Mouse (Mus musculus): ENCODE results near the gene Ipcef1. TPM values are rescaled to one million over a fixed set of nuclear protein-coding genes. Genes with fewer than 3 reads are reported as not detected.

The Ipcef1 gene
- 10 to 100 TPM in 1 of 26 experiments, 1 to 10 TPM in 13, under 1 TPM in 7, not detected in 5; 0.15 to 11.3 (median 1.6) TPM for total RNA-seq (2018; cell fraction: chromatin; rRNA removed)
- total RNA-seq (2018; cell fraction: cytosol; rRNA removed): 1 to 10 TPM in 10 of 26 experiments, under 1 TPM in 16; 0.05 to 2.5 (median 0.78) TPM
- 1 to 10 TPM in 13 of 26 experiments, under 1 TPM in 10, not detected in 3; 0.30 to 3.4 (median 1.1) TPM for total RNA-seq (2018; cell fraction: nucleus; rRNA removed)
- 0.06 to 0.33 TPM (median 0.14 TPM) in 3 replicates for polyA plus RNA-seq (2018)

DNA sequence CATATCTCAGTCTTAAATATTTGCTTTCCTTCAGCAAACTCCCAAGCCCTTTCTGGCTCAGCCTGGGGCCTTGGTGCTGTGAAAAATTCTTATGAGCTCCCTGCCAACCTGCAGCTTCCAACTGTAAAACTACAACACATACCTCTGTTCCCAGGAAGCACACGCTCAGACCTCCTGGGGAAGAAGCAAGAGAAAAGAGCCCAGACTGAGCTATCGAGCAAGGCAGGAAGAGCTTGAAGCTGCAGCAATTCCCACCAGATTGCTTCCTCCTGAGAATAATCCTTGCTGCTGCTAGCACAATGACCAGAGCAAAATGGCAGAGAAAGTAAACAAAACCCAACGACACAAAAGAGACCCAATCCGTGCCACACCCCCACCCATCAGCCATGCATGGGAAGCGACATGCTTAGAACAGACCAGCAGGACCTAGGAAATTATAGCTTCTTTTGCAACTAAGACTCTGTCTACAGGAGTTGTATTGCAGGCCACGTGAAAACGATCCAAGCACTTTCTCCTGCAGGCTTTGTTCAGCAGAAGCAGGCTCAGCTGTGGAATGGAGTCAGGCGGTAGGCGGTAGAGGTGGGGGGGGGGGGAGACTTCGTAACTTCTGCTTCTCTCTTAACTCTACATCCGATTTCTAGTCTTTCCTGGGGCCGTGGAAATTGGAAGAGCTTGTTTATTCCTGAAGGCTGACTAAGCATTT, at the start of gene Ipcef1:
Ipcef1 (minus strand) TSS at position 164 of the 703 bp plus-strand sequence.
- Histone ChIP-seq H3K79me2 (ENCODE audit: inconsistent target) (no peaks in the 10 kb centered on the region), H3K36me3 (ENCODE audit: inconsistent target) (no peaks in the 10 kb centered on the region), H3K4me3 (ENCODE audit: inconsistent target) (no peak within 1 kb of the TSS), H3K27ac (no peak within 1 kb of the TSS)
- WGBS (ENCODE audit: missing documents): 27% methylated on average over 11 of the region's 12 CpGs

DNA sequence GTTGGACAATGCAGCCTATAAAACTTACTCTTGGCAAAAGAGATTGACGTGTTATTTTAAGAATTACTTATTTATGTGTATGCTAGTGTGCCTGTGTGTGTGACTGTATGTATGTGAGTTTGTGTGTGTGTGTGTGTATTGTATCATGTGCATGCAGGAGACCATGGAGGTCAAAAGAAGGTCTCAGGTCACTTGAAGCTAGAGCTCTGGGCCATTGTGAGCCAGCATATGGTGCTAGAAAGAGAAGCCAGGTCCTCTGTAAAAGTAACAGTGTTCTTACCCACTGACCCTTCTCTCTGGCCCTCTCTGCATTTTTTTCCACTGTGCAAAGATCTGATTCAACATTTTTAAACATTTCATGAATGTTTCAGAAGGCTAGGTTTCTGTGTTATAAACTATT, 25.7 kb upstream of the Ipcef1 start:
- H3K79me2 ChIP-seq (ENCODE audit: inconsistent target): no peaks in the 10 kb centered on the region
- no peaks in the 10 kb centered on the region for H3K36me3 ChIP-seq (ENCODE audit: inconsistent target)
- no peak overlapping the region for H3K27ac ChIP-seq
- WGBS (ENCODE audit: missing documents): 100% methylated on average over 1 of the region's 1 CpGs
- no peak overlapping the region for H3K4me3 ChIP-seq (ENCODE audit: inconsistent target)

DNA sequence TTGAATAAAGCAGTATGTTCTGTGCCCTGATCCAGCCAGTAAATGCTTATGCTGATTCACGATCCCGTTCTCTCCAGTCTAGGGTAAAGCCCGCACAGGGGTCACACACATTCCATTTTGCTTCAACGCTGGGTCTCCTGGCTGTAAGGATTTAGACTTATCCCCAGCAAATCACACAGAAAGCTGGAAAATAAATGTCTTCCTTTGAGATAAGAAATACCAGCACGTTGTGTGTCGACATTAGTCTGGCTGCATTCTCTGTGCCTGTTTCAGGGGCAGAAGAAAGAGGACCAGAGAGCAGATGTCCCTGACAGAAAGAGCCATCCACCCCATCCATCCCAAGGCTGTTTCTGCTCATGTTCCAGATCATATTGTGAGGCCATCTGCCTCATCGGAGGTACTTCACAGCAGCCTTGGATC, 25.1 kb upstream of the Ipcef1 start:
- no peak overlapping the region for H3K27ac ChIP-seq
- 95% methylated on average over 7 of the region's 7 CpGs for WGBS (ENCODE audit: missing documents)
- no peaks in the 10 kb centered on the region for H3K36me3 ChIP-seq (ENCODE audit: inconsistent target)
- H3K4me3 ChIP-seq (ENCODE audit: inconsistent target): no peak overlapping the region
- no peaks in the 10 kb centered on the region for H3K79me2 ChIP-seq (ENCODE audit: inconsistent target)

DNA sequence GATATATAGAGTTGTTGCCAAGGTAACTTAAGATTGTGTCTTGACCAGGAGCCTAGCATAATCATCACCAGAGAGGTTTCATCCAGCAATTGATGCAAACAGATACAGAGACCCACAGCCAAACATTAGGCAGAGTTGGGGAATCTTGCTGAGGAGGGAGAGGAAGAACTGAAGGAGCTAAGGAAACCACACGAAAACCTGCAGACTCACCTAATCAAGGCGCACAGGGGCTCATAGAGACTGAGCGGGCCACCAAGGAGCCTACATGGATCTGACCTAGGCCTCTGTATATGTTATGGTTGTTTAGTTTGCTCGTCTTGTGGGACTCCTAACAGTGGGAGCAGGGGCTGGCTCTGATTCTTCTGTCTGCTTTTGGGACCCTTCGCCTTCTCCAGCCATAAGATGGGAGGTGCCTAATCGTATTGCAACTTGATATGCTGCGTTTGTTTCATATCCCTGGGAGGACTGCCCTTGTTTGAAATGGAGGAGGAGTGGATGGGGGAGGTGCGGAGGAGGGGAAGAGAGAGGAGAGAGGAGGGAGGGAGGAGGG, 24.5 kb upstream of the Ipcef1 start:
- WGBS (ENCODE audit: missing documents): 75% methylated on average over 7 of the region's 8 CpGs
- no peak overlapping the region for H3K4me3 ChIP-seq (ENCODE audit: inconsistent target)
- no peaks in the 10 kb centered on the region for H3K79me2 ChIP-seq (ENCODE audit: inconsistent target)
- no peak overlapping the region for H3K27ac ChIP-seq
- no peaks in the 10 kb centered on the region for H3K36me3 ChIP-seq (ENCODE audit: inconsistent target)

DNA sequence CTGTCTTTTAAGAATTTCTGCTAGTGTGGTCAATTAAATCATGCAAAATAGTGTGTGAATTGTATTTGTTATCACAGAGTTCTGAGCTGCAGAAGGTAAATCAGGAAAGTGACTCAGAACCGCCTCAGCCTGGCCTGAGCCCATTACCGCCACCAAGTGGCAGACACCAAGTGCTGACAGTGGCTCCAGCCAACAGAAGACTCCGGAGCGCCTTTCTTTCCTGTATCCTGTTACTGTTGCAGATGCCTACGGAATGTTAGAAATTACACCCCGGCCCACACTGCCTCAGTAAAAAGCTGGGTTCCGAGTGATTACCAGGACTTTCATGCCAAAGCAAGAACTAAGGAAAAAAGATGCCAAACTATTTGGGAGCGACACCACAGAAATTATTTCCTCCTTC, 23.9 kb upstream of the Ipcef1 start:
- Histone ChIP-seq H3K27ac (no peak overlapping the region), H3K4me3 (ENCODE audit: inconsistent target) (no peak overlapping the region), H3K79me2 (ENCODE audit: inconsistent target) (no peaks in the 10 kb centered on the region), H3K36me3 (ENCODE audit: inconsistent target) (no peaks in the 10 kb centered on the region)
- WGBS (ENCODE audit: missing documents): 8% methylated on average over 8 of the region's 8 CpGs

DNA sequence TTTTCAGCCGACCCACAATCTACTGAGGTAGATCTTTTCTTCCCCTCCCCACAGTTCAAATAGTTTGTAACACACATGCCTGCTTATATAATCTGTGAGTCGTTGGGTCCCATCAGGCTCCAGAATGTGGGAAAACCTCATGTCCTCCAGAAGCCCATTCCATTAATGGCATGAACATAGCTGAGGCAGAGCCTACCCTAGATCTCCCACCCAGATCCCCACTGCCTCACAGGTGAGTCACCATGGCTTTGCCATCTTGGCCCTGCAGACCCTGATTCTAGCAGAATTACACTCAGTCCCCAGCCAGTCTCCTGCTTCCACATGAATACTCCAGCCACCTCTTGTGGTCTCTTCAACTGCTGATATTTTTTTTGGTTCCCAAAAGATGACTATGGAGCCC, 23.4 kb upstream of the Ipcef1 start:
- H3K79me2 ChIP-seq (ENCODE audit: inconsistent target): no peaks in the 10 kb centered on the region
- H3K36me3 ChIP-seq (ENCODE audit: inconsistent target): no peaks in the 10 kb centered on the region
- H3K27ac ChIP-seq: no peak overlapping the region
- H3K4me3 ChIP-seq (ENCODE audit: inconsistent target): no peak overlapping the region
- WGBS (ENCODE audit: missing documents): 100% methylated on average over 2 of the region's 2 CpGs

DNA sequence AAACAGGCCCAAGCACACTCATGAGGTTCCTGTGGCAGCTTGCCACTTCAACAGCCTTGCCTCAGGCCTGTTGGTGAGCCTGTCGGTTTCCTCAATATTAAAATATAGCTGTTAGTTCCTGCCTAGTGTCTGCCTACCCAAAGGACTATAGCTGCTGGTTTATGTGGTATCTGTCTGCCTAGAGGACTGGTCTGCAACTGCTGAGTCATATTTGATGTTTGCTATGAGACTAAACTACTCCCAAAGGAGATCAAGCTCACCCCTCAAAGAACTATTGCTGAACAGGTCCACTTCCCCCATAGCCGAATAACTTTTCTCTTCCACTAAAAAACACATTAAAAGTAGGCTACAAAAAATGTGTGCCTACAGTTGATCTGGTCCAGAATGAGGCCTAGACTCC, 22.0 kb upstream of the Ipcef1 start:
- no peak overlapping the region for H3K4me3 ChIP-seq (ENCODE audit: inconsistent target)
- H3K27ac ChIP-seq: no peak overlapping the region
- H3K79me2 ChIP-seq (ENCODE audit: inconsistent target): no peaks in the 10 kb centered on the region
- no peaks in the 10 kb centered on the region for H3K36me3 ChIP-seq (ENCODE audit: inconsistent target)
- WGBS (ENCODE audit: missing documents): 73% methylated on average over 2 of the region's 2 CpGs

DNA sequence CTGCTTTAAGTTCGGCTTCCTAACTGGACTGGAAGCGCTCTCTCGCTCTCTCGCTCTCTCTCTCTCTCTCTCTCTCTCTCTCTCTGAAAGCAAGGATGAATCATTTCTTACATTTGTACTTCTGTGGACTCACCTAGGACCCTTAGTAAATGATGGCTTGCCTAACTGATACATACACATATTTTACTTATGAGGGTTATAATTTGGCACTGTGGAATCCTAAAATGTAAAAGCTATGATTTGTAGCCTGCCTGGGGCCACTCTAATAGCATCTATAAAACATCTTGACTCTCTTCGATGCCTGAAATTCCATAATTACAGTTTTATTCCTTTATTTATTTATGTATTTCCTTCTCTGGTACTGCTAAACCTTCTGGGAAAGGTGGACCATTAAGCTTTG, 18.6 kb upstream of the Ipcef1 start:
- WGBS (ENCODE audit: missing documents): 89% methylated on average over 5 of the region's 5 CpGs
- Histone ChIP-seq H3K79me2 (ENCODE audit: inconsistent target) (no peaks in the 10 kb centered on the region), H3K36me3 (ENCODE audit: inconsistent target) (no peaks in the 10 kb centered on the region), H3K4me3 (ENCODE audit: inconsistent target) (no peak overlapping the region), H3K27ac (no peak overlapping the region)

DNA sequence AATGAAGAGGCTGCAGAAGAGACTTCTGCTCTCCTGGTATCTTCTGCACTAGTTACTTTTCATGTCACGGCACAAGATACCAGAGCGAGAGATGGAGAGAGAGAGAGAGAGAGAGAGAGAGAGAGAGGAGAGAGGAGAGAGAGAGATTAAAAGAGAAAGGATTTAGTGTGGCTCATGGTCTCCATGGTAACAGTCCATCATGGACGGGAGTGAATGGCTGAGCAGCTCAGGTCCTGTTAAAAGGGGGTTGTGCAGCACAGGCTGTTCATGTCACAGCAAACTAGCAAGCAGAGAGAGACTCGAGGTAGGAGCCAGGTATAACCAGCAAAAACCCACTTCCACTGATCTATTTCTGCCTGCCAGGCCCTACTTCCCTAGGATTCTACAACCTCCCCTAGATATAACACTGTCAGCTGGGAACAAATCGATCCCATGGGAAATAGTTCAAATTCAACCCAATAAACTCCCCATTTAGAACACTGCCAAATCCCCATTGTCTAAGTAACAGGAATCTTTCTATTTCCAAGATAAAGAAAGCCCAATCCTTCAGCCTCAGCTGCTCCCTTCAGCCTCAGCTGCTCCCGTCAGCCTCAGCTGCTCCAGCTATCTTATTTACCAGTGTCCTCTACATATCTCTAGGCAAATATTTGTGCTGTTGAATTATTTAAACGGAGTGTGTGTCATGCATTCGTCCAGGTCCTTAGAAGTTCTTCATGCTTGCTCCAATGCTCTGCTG, 18.0 kb upstream of the Ipcef1 start:
- WGBS (ENCODE audit: missing documents): 80% methylated on average over 8 of the region's 8 CpGs
- no peaks in the 10 kb centered on the region for H3K79me2 ChIP-seq (ENCODE audit: inconsistent target)
- no peaks in the 10 kb centered on the region for H3K36me3 ChIP-seq (ENCODE audit: inconsistent target)
- H3K4me3 ChIP-seq (ENCODE audit: inconsistent target): no peak overlapping the region
- H3K27ac ChIP-seq: no peak overlapping the region

DNA sequence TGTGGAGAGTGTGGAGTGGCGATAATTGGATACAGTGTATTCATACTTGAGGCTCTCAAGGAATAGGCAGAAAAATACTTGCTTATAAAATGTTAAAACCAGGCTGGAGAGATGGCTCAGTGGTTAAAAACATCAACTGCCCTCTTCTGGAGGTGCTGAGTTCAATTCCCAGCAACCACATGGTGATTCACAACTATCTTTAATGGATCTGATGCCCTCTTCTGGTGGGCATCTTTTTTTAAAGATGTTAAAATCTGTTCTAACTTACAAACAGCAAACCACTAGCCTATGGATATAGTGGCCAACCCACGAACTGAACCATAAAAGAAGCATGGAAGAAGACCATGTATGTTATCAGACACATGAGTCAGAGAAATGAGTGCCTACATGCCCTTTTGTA, 16.8 kb upstream of the Ipcef1 start:
- WGBS (ENCODE audit: missing documents): 81% methylated on average over 2 of the region's 2 CpGs
- Histone ChIP-seq H3K4me3 (ENCODE audit: inconsistent target) (no peak overlapping the region), H3K79me2 (ENCODE audit: inconsistent target) (no peaks in the 10 kb centered on the region), H3K36me3 (ENCODE audit: inconsistent target) (no peaks in the 10 kb centered on the region), H3K27ac (no peak overlapping the region)

DNA sequence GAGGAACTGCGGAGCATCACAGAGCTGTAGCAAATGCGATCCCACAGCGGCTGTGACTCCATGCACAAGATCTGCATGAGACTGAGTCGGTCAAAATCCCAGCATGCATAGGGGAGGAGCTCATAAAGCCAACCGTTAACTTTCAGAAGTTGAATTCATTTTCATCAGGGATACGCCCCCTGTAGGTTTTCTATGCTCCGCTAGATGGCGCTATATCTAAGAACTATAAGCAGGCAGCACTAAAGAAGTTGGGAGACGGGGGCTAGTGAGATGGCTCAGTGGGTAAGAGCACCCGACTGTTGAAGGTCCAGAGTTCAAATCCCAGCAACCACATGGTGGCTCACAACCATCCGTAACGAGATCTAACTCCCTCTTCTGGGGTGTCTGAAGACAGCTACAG, 16.3 kb upstream of the Ipcef1 start:
- Histone ChIP-seq H3K36me3 (ENCODE audit: inconsistent target) (no peaks in the 10 kb centered on the region), H3K79me2 (ENCODE audit: inconsistent target) (no peaks in the 10 kb centered on the region), H3K4me3 (ENCODE audit: inconsistent target) (no peak overlapping the region), H3K27ac (no peak overlapping the region)
- 76% methylated on average over 10 of the region's 12 CpGs for WGBS (ENCODE audit: missing documents)

DNA sequence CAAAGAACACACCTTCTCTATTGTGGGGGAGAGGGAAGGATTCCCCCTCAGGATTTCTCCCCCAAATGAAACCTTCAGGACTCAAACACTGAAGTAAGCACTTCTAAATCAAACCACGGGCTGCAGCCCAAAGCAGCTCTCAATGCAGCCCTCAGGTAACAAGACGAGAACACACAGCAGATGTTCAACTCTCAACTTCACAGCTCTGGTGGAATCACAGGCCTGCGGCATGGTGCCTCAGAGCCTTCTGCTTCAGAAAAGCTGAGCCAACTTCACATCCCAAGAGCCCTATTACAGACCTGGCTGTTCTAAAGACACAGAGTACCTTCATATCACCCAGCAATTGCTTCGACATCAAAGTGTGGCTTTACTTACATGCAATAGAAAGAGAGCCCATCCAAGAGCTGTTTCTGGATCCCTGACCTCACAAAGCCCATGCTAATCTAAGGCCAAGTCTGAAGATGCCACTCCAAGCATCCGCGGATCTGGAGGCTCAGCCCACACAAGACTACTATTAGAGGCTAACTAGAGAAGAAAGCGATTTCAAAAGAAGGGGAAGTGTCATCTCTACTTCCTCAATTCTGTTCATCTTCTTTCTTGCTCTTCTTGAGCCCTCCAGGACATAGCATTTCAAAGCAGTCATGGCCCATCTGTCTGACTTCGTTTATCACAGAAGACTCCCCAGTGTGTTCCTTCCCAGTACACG, 11.6 kb upstream of the Ipcef1 start:
- 33% methylated on average over 9 of the region's 9 CpGs for WGBS (ENCODE audit: missing documents)
- H3K27ac ChIP-seq: peak overlapping the region; percentile 10; the same call in 1 of the 2 replicates
- no peak overlapping the region for H3K4me3 ChIP-seq (ENCODE audit: inconsistent target)
- H3K36me3 ChIP-seq (ENCODE audit: inconsistent target): no peaks in the 10 kb centered on the region
- no peaks in the 10 kb centered on the region for H3K79me2 ChIP-seq (ENCODE audit: inconsistent target)

DNA sequence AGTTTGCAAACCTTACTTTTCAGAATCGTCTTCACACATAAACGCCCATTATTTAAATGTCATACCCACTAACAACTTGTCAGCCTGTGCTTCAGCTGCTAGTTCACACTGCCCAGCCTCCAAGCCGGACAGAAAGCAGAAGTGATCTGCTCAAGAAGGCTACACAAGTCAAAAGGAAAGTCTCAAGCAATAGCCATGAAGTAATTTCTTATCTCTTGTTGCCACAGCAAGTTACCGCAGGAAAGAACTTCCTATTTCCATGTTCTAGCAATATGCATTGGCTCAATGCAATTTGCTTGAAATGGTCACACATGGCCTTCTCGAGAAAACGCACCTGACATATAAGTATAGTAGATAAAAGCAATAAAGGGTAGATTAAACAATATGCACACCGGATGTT, 10.7 kb upstream of the Ipcef1 start:
- Histone ChIP-seq H3K27ac (peak overlapping the region; percentile 10; the same call in 1 of the 2 replicates), H3K4me3 (ENCODE audit: inconsistent target) (no peak overlapping the region), H3K36me3 (ENCODE audit: inconsistent target) (no peaks in the 10 kb centered on the region), H3K79me2 (ENCODE audit: inconsistent target) (no peaks in the 10 kb centered on the region)
- WGBS (ENCODE audit: missing documents): 3% methylated on average over 7 of the region's 7 CpGs

DNA sequence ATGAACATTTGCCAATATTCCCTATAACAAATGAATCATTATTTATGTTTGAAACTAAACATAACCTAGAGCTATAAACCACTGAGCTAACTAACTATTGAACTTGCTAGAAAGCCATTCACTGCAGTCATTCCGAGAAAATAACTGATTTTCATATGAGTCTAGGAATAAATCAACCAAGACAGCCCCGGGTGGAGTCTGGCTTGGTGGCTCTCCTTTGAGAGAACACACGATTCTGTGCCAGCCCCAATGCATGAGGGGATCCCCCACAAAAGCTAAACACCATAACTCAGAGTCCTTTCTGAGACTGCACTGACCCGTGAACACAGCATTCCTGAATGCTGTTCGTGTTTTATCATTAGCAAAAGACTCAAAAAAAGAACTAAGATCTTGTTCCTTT, 8.0 kb upstream of the Ipcef1 start:
- no peak overlapping the region for H3K4me3 ChIP-seq (ENCODE audit: inconsistent target)
- H3K79me2 ChIP-seq (ENCODE audit: inconsistent target): no peaks in the 10 kb centered on the region
- no peak overlapping the region for H3K27ac ChIP-seq
- H3K36me3 ChIP-seq (ENCODE audit: inconsistent target): no peaks in the 10 kb centered on the region
- WGBS (ENCODE audit: missing documents): 80% methylated on average over 5 of the region's 5 CpGs
